Mouse (Mus musculus): ENCODE measurements around the gene Etv3. TPM values are rescaled to one million over a fixed set of nuclear protein-coding genes. Genes with fewer than 3 reads are reported as not detected.
A peak's percentile ranks its signal among the peaks of the same experiment; 100 is the strongest.

The Etv3 gene
- polyA plus RNA-seq, 1 experiment from 2014 or later, result 11.5 TPM

- no peak overlapping the region for H3K4me3 ChIP-seq (ENCODE audit: low read length)
- no peaks in the 10 kb centered on the region for H3K27me3 ChIP-seq (ENCODE audit: control insufficient read depth, insufficient read depth, low read length)
- H3K9me3 ChIP-seq (replicated peaks; ENCODE audit: control insufficient read depth, low read length), result no peaks in the 10 kb centered on the region
- peaks cover 32% of the 10 kb centered on the region for H3K4me1 ChIP-seq (ENCODE audit: control insufficient read depth, insufficient read depth, low read length)
- no peak overlapping the region; the same call in 1 of the 2 replicates for H3K9ac ChIP-seq (ENCODE audit: low read length)
- WGBS, result 39% methylated on average over 8 of the region's 8 CpGs
- peak overlapping the region; percentile 26; the same call in 1 of the 2 replicates for H3K27ac ChIP-seq (ENCODE audit: low read length)
- ATAC-seq (replicated peaks; ENCODE audit: extremely low read depth, insufficient read depth, low FRiP score), result no peak
- H3K36me3 ChIP-seq (ENCODE audit: control insufficient read depth, insufficient read depth), result peaks cover 37% of the 10 kb centered on the region
- H3K4me2 ChIP-seq (ENCODE audit: low read depth, low read length), result no peak overlapping the region
Measured at GRCm38 (mm10) chr3:87528021-87528420, 2.8 kb downstream of the Etv3 start.

- no peaks in the 10 kb centered on the region for H3K9me3 ChIP-seq (replicated peaks; ENCODE audit: control insufficient read depth, low read length)
- H3K27ac ChIP-seq (ENCODE audit: low read length), result no peak overlapping the region
- H3K4me3 ChIP-seq (ENCODE audit: low read length), result no peak overlapping the region
- ATAC-seq (replicated peaks; ENCODE audit: extremely low read depth, insufficient read depth, low FRiP score), result no peak
- 78% methylated on average over 8 of the region's 8 CpGs for WGBS
- no peaks in the 10 kb centered on the region for H3K27me3 ChIP-seq (ENCODE audit: control insufficient read depth, insufficient read depth, low read length)
- no peak overlapping the region for H3K9ac ChIP-seq (ENCODE audit: low read length)
- H3K4me2 ChIP-seq (ENCODE audit: low read depth, low read length), result no peak overlapping the region
- H3K36me3 ChIP-seq (ENCODE audit: control insufficient read depth, insufficient read depth), result peaks cover 43% of the 10 kb centered on the region
- H3K4me1 ChIP-seq (ENCODE audit: control insufficient read depth, insufficient read depth, low read length), result peaks cover 32% of the 10 kb centered on the region
Measured at GRCm38 (mm10) chr3:87528841-87529240, 3.6 kb downstream of the Etv3 start.

GRCm38 (mm10) chr3:87529568-87529967, 4.4 kb downstream of the Etv3 start:
- Histone ChIP-seq H3K9ac (ENCODE audit: low read length) (no peak overlapping the region), H3K4me2 (ENCODE audit: low read depth, low read length) (no peak overlapping the region), H3K4me3 (ENCODE audit: low read length) (no peak overlapping the region), H3K27ac (ENCODE audit: low read length) (no peak overlapping the region), H3K9me3 (replicated peaks; ENCODE audit: control insufficient read depth, low read length) (no peaks in the 10 kb centered on the region), H3K27me3 (ENCODE audit: control insufficient read depth, insufficient read depth, low read length) (no peaks in the 10 kb centered on the region), H3K36me3 (ENCODE audit: control insufficient read depth, insufficient read depth) (peaks cover 45% of the 10 kb centered on the region), H3K4me1 (ENCODE audit: control insufficient read depth, insufficient read depth, low read length) (peaks cover 32% of the 10 kb centered on the region)
- WGBS, result 84% methylated on average over 11 of the region's 11 CpGs
- ATAC-seq (replicated peaks; ENCODE audit: extremely low read depth, insufficient read depth, low FRiP score), result no peak

DNA sequence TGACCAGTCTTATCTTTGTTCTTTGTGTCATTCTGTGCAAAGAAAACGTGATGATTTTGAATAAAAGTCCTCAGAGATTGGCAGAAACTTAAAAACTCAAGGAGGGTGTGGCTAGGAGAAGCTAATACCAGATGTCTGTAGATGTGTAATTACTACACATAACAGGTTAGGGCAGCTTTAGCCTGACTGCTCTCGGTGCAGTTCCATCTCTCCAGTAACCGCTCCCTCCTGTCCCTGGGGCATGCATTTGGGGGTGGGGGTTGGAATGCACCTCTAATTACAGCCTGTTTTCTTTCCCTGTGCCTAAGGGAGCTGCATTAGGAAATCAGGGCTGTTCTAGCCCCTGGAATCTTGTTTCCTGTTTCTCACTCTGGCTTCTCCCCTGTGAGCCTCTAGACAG, 5.0 kb downstream of the Etv3 start:
- Histone ChIP-seq H3K4me2 (ENCODE audit: low read depth, low read length) (no peak overlapping the region), H3K27me3 (ENCODE audit: control insufficient read depth, insufficient read depth, low read length) (no peaks in the 10 kb centered on the region), H3K27ac (ENCODE audit: low read length) (no peak overlapping the region), H3K9me3 (replicated peaks; ENCODE audit: control insufficient read depth, low read length) (no peaks in the 10 kb centered on the region), H3K9ac (ENCODE audit: low read length) (no peak overlapping the region), H3K4me3 (ENCODE audit: low read length) (no peak overlapping the region), H3K36me3 (ENCODE audit: control insufficient read depth, insufficient read depth) (peaks cover 46% of the 10 kb centered on the region), H3K4me1 (ENCODE audit: control insufficient read depth, insufficient read depth, low read length) (peaks cover 27% of the 10 kb centered on the region)
- ATAC-seq (replicated peaks; ENCODE audit: extremely low read depth, insufficient read depth, low FRiP score), result no peak
- 79% methylated on average over 3 of the region's 3 CpGs for WGBS

GRCm38 (mm10) chr3:87533667-87534378, 8.6 kb downstream of the Etv3 start:
- H3K4me1 ChIP-seq (ENCODE audit: control insufficient read depth, insufficient read depth, low read length), result peaks cover 22% of the 10 kb centered on the region
- no peak overlapping the region for H3K4me2 ChIP-seq (ENCODE audit: low read depth, low read length)
- no peak overlapping the region for H3K27ac ChIP-seq (ENCODE audit: low read length)
- H3K4me3 ChIP-seq (ENCODE audit: low read length), result no peak overlapping the region
- H3K36me3 ChIP-seq (ENCODE audit: control insufficient read depth, insufficient read depth), result peaks cover 53% of the 10 kb centered on the region
- no peak for ATAC-seq (replicated peaks; ENCODE audit: extremely low read depth, insufficient read depth, low FRiP score)
- no peaks in the 10 kb centered on the region for H3K9me3 ChIP-seq (replicated peaks; ENCODE audit: control insufficient read depth, low read length)
- WGBS, result 75% methylated on average over 7 of the region's 7 CpGs
- no peaks in the 10 kb centered on the region for H3K27me3 ChIP-seq (ENCODE audit: control insufficient read depth, insufficient read depth, low read length)
- H3K9ac ChIP-seq (ENCODE audit: low read length), result no peak overlapping the region

DNA sequence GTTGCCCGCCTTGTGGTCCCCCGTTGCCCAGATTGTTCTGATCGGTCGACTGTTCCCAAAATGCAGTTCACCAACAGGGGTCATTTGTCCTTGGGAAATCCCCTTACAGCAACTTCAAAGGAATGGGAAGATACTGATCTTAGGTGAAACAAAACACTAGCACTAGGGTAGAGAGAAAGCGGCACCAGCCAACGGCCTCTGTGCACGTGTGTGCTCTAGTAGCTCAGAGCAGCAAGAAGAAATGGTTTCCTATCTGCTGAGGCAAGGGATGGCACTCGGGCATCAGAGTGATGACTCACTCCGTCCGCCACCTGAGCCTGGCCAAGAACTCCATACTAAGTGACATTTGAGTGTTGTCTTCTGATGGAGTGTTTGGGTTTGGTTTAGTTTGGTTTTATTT, 12.8 kb downstream of the Etv3 start:
- Histone ChIP-seq H3K36me3 (ENCODE audit: control insufficient read depth, insufficient read depth) (peaks cover 23% of the 10 kb centered on the region), H3K27me3 (ENCODE audit: control insufficient read depth, insufficient read depth, low read length) (no peaks in the 10 kb centered on the region), H3K4me2 (ENCODE audit: low read depth, low read length) (no peak overlapping the region), H3K4me1 (ENCODE audit: control insufficient read depth, insufficient read depth, low read length) (peaks cover 56% of the 10 kb centered on the region), H3K9me3 (replicated peaks; ENCODE audit: control insufficient read depth, low read length) (no peaks in the 10 kb centered on the region), H3K4me3 (ENCODE audit: low read length) (no peak overlapping the region), H3K9ac (ENCODE audit: low read length) (no peak overlapping the region), H3K27ac (ENCODE audit: low read length) (no peak overlapping the region)
- ATAC-seq (replicated peaks; ENCODE audit: extremely low read depth, insufficient read depth, low FRiP score), result no peak
- WGBS, result 42% methylated on average over 10 of the region's 10 CpGs

GRCm38 (mm10) chr3:87540028-87540675, 14.9 kb downstream of the Etv3 start:
- no peak for ATAC-seq (replicated peaks; ENCODE audit: extremely low read depth, insufficient read depth, low FRiP score)
- no peak overlapping the region for H3K9ac ChIP-seq (ENCODE audit: low read length)
- H3K4me3 ChIP-seq (ENCODE audit: low read length), result no peak overlapping the region
- no peak overlapping the region for H3K4me2 ChIP-seq (ENCODE audit: low read depth, low read length)
- H3K27me3 ChIP-seq (ENCODE audit: control insufficient read depth, insufficient read depth, low read length), result no peaks in the 10 kb centered on the region
- 53% methylated on average over 11 of the region's 11 CpGs for WGBS
- H3K27ac ChIP-seq (ENCODE audit: low read length), result peak overlapping the region; percentile 85
- peaks cover 58% of the 10 kb centered on the region for H3K4me1 ChIP-seq (ENCODE audit: control insufficient read depth, insufficient read depth, low read length)
- no peaks in the 10 kb centered on the region for H3K9me3 ChIP-seq (replicated peaks; ENCODE audit: control insufficient read depth, low read length)
- peaks cover 14% of the 10 kb centered on the region for H3K36me3 ChIP-seq (ENCODE audit: control insufficient read depth, insufficient read depth)

- peaks cover 58% of the 10 kb centered on the region for H3K4me1 ChIP-seq (ENCODE audit: control insufficient read depth, insufficient read depth, low read length)
- peak overlapping the region; percentile 85 for H3K27ac ChIP-seq (ENCODE audit: low read length)
- no peaks in the 10 kb centered on the region for H3K9me3 ChIP-seq (replicated peaks; ENCODE audit: control insufficient read depth, low read length)
- H3K27me3 ChIP-seq (ENCODE audit: control insufficient read depth, insufficient read depth, low read length), result no peaks in the 10 kb centered on the region
- no peak overlapping the region for H3K4me3 ChIP-seq (ENCODE audit: low read length)
- peak overlapping the region; percentile 36 for H3K9ac ChIP-seq (ENCODE audit: low read length)
- 28% methylated on average over 8 of the region's 8 CpGs for WGBS
- ATAC-seq (replicated peaks; ENCODE audit: extremely low read depth, insufficient read depth, low FRiP score), result peak; percentile 59
- no peak overlapping the region for H3K4me2 ChIP-seq (ENCODE audit: low read depth, low read length)
- H3K36me3 ChIP-seq (ENCODE audit: control insufficient read depth, insufficient read depth), result peaks cover 10% of the 10 kb centered on the region
Measured at GRCm38 (mm10) chr3:87540714-87541113, 15.5 kb downstream of the Etv3 start.

DNA sequence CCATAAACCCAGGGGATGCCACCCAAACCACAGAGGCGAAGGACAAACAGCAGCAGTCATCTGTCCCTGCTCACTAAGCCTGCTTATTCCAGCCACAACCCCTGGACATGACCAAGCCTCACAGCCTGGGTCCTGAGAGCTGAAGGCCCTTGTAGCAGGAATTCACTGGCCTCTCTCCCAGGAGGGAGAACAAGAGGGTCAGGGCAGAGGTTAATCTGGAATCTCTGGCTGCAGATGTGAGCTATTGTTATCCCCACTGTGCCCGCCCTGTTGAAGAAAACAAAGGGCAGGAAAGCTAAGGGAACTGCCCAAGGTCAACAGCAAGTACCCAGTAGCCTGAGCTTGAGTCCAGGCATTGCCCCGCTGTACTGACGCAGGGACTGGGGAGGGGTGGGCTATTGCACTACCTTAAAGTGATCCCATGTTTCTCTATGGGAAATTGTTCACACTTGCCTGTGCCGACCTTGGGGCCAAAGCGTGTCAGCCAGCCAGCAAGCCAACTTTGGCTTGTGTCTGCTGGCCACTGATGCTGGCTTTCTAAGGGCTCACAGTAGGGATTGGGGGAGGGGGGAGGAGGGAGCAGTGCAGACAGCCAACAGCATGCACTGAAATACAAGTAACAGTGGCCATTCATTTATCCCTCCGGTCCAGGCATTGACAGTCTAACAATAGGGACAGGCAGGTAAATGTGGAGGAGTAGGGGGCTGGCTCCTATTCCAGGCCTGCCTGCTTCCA, 17.4 kb downstream of the Etv3 start:
- Histone ChIP-seq H3K36me3 (ENCODE audit: control insufficient read depth, insufficient read depth) (no peaks in the 10 kb centered on the region), H3K27ac (ENCODE audit: low read length) (peak overlapping the region; percentile 49), H3K27me3 (ENCODE audit: control insufficient read depth, insufficient read depth, low read length) (no peaks in the 10 kb centered on the region), H3K4me3 (ENCODE audit: low read length) (no peak overlapping the region), H3K4me2 (ENCODE audit: low read depth, low read length) (0 out of 2 replicates have a peak overlapping the region, but pooled peaks have one; percentile 9), H3K9ac (ENCODE audit: low read length) (no peak overlapping the region), H3K9me3 (replicated peaks; ENCODE audit: control insufficient read depth, low read length) (no peaks in the 10 kb centered on the region), H3K4me1 (ENCODE audit: control insufficient read depth, insufficient read depth, low read length) (peaks cover 49% of the 10 kb centered on the region)
- 58% methylated on average over 7 of the region's 7 CpGs for WGBS
- peak; percentile 44 for ATAC-seq (replicated peaks; ENCODE audit: extremely low read depth, insufficient read depth, low FRiP score)
